Mouse (Mus musculus) regulatory T cell (primary cell): ENCODE results near the gene Nkapd1.

ENCODE experiments used
- in situ Hi-C: fragments of 300-600 bp; cut with MboI, MseI; formaldehyde crosslinking; loops from one replicate; pipeline ENCODE4 v1.15.1; 2025; ENCODE audit warnings: high pct_unique_total_duplicates

The Nkapd1 gene

GRCm38 (mm10) chr9:50602055-50602845, 15.0 kb downstream of the Nkapd1 start:
- in situ Hi-C loops: no loop called here

GRCm38 (mm10) chr9:50601536-50601935, 15.7 kb downstream of the Nkapd1 start:
- in situ Hi-C loops: no loop called here

- in situ Hi-C loops: no loop called here
Observed at GRCm38 (mm10) chr9:50596973-50597372, 20.3 kb downstream of the Nkapd1 start.

GRCm38 (mm10) chr9:50594794-50595417, 22.4 kb downstream of the Nkapd1 start:
- in situ Hi-C loops: loop anchor here (5.0 kb wide), 1 partner anchor 128 kb away; no protein-coding TSS in a partner anchor

- in situ Hi-C loops: loop anchor here (5.0 kb wide), 1 partner anchor 126 kb away; no protein-coding TSS in a partner anchor
Observed at GRCm38 (mm10) chr9:50593544-50593943, 23.7 kb downstream of the Nkapd1 start.

GRCm38 (mm10) chr9:50592955-50593354, 24.3 kb downstream of the Nkapd1 start:
- in situ Hi-C loops: loop anchor here (5.0 kb wide), 1 partner anchor 126 kb away; no protein-coding TSS in a partner anchor

- in situ Hi-C loops: loop anchor here (5.0 kb wide), 1 partner anchor 124 kb away; no protein-coding TSS in a partner anchor
Observed at GRCm38 (mm10) chr9:50590856-50591518, 26.3 kb downstream of the Nkapd1 start.

GRCm38 (mm10) chr9:50586955-50587354, 30.3 kb downstream of the Nkapd1 start:
- in situ Hi-C loops: loop anchor here (5.0 kb wide), 1 partner anchor 40 kb away; no protein-coding TSS in a partner anchor

GRCm38 (mm10) chr9:50585145-50585818, 32.0 kb downstream of the Nkapd1 start:
- in situ Hi-C loops: loop anchor here (5.0 kb wide), 1 partner anchor 38 kb away; no protein-coding TSS in a partner anchor

GRCm38 (mm10) chr9:50580370-50580769, 36.9 kb downstream of the Nkapd1 start:
- in situ Hi-C loops: no loop called here

GRCm38 (mm10) chr9:50569599-50570525, 47.4 kb downstream of the Nkapd1 start:
- in situ Hi-C loops: no loop called here

- in situ Hi-C loops: no loop called here
Observed at GRCm38 (mm10) chr9:50567881-50568280, 49.4 kb downstream of the Nkapd1 start.

- in situ Hi-C loops: no loop called here
Observed at GRCm38 (mm10) chr9:50567372-50567771, 49.9 kb downstream of the Nkapd1 start.

GRCm38 (mm10) chr9:50565940-50566339, 51.3 kb downstream of the Nkapd1 start:
- in situ Hi-C loops: no loop called here

- in situ Hi-C loops: no loop called here
Observed at GRCm38 (mm10) chr9:50565173-50565572, 52.1 kb downstream of the Nkapd1 start.

GRCm38 (mm10) chr9:50561918-50562360, 55.3 kb downstream of the Nkapd1 start:
- in situ Hi-C loops: no loop called here

GRCm38 (mm10) chr9:50561145-50561917, 55.9 kb downstream of the Nkapd1 start, which contains the start of gene Tex12:
Gene Tex12 (minus strand): TSS chr9:50561325.
- in situ Hi-C loops: no loop called here
